Mouse (Mus musculus) kidney, postnatal 14 days (tissue): ENCODE results near the gene Olfr1502.
"Not testable (repeated sequence)": the region's sequence is repeated elsewhere in the genome, so short reads cannot be mapped to it uniquely, and the experiment has no call there.

Experiments
- DNase-seq: peaks from one replicate; pipeline ENCODE4 v3.0.0; 2022; ENCODE audit warnings: mixed read lengths

Olfr1502 gene

DNA sequence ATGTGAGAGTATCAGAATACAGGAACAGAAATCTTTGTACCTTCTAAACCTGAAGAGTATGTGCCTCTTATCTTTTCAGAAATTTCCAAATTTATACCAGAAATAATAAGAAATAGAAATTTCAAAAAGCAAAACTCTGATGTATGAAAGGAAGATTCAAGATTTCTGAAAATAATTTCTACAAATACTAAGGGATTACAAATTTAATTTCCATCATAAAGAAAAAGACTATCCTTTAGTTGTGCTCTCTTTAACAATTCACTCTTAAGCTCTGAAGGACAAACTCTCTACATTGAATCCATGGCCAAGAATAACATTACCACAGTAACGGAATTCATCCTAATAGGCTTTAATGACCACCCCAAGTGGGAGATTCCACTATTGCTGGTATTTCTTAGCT, at the start of gene Olfr1502:
Gene Olfr1502, plus strand, starts transcription at position 301 of the 400 bp plus-strand sequence.
- DNase-seq: no peak

DNA sequence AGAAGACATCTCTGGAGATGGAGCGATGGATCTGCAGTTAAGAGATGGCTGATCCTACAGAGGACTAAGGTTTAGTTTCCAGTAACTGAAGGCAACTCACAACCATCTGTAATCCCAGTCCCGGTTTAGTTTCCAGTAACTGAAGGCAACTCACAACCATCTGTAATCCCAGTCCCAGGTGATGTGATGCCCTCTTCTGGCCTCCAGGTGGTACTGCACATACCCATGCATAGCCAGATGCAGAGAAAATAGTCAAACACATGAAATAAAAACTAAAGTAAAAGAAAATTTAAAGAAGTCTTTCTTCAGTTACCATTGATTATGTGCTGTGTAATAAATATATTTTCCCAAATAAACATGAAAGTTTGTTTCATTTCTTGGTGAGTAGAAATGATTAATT, 48.8 kb upstream of the Olfr1502 start:
- DNase-seq: no peak

DNA sequence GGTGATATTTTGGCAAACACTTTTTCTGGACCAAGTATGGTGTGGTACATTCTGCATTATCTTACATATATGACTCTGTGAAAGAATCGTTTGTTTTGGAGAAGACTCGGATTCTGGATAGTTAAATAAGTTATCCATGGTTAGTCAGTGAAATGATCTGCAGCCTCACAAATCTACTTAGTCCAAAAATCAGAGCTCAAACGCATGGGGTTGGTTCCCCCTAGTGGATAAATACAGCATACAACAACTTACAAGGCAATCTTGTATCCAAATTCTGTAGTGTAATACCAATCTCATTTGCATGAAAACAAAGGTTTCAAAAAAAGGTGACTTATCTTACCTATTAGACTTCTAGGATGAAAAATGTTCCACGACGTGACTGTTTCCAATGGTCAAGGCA, 42.8 kb upstream of the Olfr1502 start:
- DNase-seq: no peak

DNA sequence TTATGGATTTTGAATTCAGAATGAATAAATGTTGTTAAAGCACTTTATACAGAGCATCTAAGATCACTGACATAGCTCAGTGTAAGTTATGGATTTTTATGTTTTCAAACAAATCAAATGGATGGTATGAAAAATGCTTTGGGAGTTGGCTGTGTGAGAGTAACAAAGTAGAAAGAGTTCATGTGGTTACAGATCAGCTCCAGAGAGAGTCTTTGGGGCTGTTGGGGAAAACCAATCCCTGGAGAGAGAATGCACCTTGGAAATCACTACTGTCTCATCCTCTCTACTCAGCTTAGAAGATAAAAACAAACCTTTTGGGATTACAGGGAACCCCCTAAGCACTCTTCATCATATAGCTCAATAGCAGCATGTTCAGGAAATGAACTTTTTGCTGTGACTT, 42.2 kb upstream of the Olfr1502 start, which contains the start of gene Olfr1499:
Gene Olfr1499, minus strand, starts transcription at position 101 of the 400 bp plus-strand sequence.
- no peak for DNase-seq

DNA sequence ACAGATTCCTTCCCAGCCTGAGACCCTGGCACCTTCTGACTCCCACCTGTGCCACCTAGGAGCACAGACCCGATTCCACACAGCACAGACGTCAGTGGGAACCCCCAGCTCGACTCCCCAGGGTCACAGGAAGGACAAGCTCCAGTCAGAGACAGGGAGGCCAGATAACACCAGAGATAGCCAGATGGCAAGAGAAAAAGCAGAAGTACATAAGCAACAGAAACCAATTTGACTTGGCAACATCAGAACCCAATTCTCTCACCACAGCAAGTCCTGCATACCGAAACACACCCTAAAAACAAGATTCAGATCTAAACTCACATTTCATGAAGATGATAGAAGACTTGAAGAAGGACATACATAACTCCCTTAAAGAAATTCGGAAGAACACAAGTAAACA, 40.7 kb upstream of the Olfr1502 start:
- no peak for DNase-seq

DNA sequence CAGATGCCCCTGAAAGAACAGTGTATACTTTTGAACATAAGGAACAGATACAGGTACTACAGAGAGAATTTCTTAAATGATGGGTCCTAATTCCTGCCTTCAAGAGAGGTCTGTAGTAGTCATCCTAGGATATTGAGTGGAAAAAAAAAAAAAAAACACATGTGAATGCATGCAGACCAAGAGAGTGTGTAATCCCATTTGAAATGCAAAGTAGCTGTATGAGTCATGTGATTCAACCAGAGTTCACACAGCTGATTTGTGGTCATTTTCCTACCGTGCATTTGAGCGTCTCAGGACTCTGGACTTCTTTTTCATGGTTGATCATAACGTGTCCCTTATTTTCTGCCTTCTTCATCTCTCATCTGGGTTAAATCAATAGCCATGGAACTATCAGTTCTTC, 33.1 kb upstream of the Olfr1502 start:
- DNase-seq: no peak

DNA sequence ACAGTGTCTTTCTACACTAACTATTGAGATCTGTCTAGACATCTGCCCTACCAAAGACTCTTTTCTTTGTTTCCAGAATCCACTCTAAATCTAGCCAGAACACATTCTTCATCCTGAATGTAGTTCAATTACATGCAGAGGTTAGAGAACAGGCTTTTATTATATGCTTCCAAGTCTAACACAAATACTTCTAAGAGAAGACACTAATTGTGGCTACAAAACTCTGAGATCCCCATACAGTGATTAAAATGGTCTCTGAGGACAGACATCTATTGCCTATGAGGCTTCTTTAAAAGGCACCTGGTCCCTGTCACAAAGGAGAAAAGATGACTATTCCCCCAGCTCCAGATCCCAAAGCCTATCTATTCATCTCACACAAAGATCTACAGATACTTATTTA, 31.2 kb upstream of the Olfr1502 start, which contains the start of gene Olfr1500:
Gene Olfr1500, minus strand, starts transcription at position 101 of the 400 bp plus-strand sequence.
- no peak for DNase-seq

DNA sequence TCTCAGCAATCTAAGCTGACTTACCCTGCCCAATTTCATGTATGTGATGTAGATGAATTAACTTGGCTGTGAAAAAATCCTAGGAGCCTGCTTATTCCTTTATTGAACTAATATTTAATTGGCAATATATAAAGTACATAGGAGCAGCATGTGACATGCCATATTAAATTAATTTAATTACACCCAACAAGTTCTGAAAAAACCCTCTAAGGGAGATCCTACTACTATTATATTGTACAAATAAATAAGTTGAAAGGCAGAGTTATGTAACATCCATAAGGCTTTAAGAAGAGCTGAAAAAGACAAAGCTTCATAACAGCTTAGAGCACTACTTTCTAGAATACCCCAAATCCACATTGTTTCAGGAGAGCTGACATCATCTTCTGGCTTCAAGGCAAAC, 11.0 kb upstream of the Olfr1502 start, which contains the start of gene Olfr1501:
Gene Olfr1501, minus strand, starts transcription at position 101 of the 400 bp plus-strand sequence.
- DNase-seq: not testable (repeated sequence)

DNA sequence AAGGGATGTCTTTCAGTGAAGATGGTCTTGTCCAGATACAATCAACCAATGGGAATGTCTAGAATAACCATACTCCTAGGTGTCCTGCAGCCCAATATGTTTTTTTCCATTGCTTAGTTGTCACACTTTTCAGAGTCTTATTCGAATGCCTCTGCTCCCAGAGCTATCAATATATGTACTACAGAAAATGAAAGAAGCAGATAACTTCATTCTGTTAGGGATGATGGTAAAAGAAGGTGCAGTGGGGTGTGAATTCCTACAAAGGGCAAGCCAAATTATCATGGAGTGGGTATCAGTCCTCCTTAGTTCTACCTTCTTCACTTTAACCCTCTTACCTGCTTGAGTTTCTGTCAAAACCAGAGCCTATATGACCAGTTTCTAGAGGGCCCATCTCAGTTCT, 36.2 kb downstream of the Olfr1502 start, which contains the start of gene Olfr1504:
Gene Olfr1504, minus strand, starts transcription at position 101 of the 400 bp plus-strand sequence.
- no peak for DNase-seq
